Mouse (Mus musculus) adrenal gland, adult (tissue): ENCODE measurements at regions not wholly inside any gene's neighbourhood (a gene's known extent, or its start where the extent isn't known, plus 50 kb on each side); places are given as distances from the start of the nearest gene placed in this dataset.

ENCODE experiments used
- DNase-seq, 2 experiments: peaks; one replicate each; pipeline ENCODE4 v3.0.0; 2022 to 2023; ENCODE audit warnings: low spot score in 1 of 2; ENCODE audit not compliant: inconsistent age in 2 of 2

DNA sequence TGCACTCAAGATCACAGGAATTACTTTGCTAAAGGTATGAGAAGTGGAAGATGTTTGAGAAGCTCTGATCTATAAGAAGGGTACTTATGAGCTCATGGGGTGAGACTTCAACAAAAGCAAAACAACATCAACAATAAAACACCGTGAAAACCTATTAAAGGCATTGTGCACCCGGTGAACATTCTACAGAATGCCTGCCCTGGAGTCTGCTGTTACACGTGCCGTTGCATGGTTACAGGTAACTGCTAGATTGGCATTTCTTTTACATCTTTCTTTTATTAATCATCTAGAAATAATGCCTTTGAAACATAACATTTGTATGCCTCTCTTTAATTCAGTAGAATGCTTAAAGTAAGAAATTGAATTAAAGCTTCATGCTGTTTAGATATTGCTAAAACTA, 661.0 kb downstream of the Pcdh18 start:
- DNase-seq: no peak

DNA sequence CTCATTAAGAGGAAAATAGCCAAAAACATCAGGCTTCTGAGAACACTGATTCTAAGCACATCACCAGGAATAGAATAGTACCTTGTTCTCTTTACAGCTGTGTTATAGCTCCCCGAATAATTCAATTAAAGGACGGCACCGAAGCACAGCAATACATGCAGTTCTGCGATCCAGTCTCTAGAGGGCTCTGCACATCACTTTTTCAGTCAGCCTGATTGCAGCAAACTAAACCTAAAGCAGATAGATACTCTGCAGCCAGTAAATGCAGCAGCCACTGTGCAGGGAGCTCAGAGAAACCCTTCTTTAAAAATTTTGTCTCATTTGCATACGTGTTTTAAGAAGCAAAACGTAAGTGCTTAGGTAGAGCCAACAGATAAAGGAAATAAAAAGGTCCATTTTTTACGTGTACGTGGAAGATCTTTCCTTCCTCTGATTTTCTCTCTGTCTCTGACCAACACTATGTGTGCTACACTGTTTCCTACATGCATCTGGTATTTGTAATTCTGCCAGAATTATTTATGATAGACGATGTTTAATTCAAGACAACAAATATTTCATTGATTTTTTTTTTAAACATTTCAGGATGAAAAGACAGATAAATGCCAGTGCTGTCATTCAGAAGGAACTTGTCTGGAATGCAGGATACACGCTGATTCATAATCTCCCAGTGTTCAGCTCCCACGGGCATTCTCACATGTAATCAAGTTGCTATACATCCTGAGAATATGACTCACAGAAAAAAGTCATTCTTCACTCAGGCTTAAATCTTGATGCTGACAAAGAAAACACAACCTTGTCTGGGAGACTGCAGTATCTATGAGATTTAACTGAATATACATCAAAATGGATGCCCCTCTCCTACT, 663.1 kb downstream of the Pcdh18 start:
- DNase-seq: peak; percentile 50 to 82

DNA sequence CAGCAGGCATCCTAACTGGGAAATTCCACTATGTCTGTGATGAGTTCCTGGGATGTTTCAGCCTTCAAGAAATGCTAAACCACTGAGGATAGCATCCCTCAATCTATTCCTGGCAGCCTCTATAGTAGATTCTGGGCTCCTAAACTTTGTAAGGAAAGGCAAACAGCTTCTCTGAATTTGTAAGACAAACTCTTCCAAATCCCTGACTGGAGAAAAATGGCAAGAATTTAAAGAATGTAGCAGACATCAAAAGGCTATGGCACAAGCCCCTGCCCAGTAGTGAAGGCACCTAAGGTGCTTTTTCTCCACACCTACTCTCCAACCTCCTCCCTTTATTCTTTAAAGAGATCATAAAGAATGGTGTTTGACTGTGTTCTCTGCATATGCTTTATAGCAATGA, 688.3 kb downstream of the Pcdh18 start:
- no peak for DNase-seq

DNA sequence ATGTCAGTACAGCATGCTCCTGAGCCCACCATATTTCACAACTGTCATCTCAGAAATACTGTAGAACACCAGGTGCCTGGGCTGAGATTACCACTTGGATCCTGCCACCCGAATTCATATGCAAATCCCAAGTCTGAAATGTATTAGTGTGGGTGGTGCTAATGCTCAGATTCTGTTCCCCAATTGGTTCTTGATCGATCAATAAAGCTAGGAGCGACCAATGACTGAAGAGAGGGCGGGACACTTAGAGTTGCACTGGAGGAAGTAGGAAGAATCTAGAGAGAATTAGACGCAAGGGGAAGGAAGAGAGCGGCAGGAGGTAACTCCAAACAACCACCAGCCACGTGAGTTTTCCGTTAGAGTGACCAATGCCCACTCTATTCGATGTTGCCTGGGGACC, 695.0 kb downstream of the Pcdh18 start:
- DNase-seq: no peak

DNA sequence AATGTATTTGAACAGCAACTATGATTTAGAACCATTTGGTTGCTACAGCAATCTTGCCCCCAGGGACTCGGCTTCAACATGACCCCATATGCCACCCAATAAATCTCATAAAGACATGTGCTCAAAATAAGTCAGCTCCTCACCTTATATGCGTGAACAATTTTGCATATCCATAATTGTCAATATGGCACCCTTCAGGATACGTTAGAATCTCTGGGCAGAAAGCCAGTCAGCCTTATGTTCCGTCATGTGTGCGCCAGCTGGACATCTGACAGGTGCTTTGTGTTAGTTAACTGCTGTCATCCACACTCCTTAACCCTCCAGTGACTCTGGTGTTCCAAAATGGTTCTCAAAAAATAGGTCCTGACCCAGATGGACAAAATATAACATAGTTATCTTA, 724.1 kb downstream of the Pcdh18 start:
- DNase-seq: no peak

DNA sequence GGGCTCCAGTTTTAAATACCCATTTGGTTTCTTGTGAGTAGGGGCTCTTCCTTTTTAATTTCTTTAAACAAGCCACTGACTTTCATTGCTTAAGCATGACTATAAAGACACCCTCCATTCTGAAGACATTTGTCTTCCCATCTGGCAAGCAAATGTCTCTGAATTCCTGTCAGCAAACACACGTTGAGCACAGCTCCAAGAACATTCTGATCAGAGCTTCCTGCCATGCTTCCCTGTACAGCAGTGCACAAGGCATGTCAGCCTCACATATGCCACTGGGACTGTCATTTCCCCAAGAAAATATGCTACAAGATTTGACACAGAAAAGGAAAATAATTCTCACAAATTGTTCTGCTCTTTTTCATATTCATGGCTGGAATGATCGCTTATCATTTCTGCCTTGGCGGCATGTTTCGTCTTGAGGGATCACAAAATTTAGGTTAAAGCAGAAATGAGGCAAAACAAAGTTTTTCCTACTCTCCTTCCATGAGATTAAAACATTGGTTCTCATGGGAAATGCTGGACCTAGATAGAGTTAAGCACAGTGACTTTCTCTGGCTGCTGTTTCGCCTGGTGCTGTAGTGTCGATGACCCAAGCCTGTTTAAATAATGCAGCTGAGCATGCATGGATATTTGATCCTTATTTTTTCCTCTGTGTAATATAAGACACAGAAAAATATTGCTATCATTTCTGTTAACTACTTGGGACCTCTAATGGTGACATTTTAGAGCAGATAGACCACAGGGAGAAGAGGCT, 747.7 kb downstream of the Pcdh18 start:
- no peak for DNase-seq
